Mouse (Mus musculus) liver, embryonic 16.5 days (tissue): ENCODE data around the gene Gm973. TPM values are rescaled to one million over a fixed set of nuclear protein-coding genes. Genes with fewer than 3 reads are reported as not detected.

Experiments
- ATAC-seq: fragments of 200-750 bp; cut with Nextera tagmentation; 2 replicates; pipeline ENCODE4 v1.8.0; 2017; ENCODE audit warnings: low read depth, mild to moderate bottlenecking, moderate number of reproducible peaks, moderate library complexity
- H3K27ac ChIP-seq: fragments of 300-500 bp; sonication (generic); 2 replicates; pipeline ENCODE4 v1.5.1; 2014; ENCODE audit warnings: mild to moderate bottlenecking, low read length
- H3K27me3 ChIP-seq: fragments of 300-500 bp; sonication (generic); 2 replicates; pipeline ENCODE4 v1.6.1; 2014; ENCODE audit warnings: low read depth, low read length, mixed read lengths; ENCODE audit not compliant: control insufficient read depth, insufficient read depth
- H3K36me3 ChIP-seq: fragments of 300-500 bp; sonication (generic); 2 replicates; pipeline ENCODE4 v1.6.1; 2014; ENCODE audit warnings: mild to moderate bottlenecking; ENCODE audit not compliant: control insufficient read depth, insufficient read depth
- H3K4me1 ChIP-seq: fragments of 300-500 bp; sonication (generic); 2 replicates; pipeline ENCODE4 v1.6.1; 2014; ENCODE audit warnings: low read depth, low read length, mixed read lengths; ENCODE audit not compliant: control insufficient read depth
- H3K4me2 ChIP-seq: fragments of 300-500 bp; sonication (generic); 2 replicates; pipeline ENCODE4 v1.6.1; 2014; ENCODE audit warnings: low read depth, low read length, mixed read lengths
- H3K4me3 ChIP-seq: fragments of 300-500 bp; sonication (generic); 2 replicates; pipeline ENCODE4 v1.5.1; 2014; ENCODE audit warnings: low read depth, mild to moderate bottlenecking, low read length
- H3K9ac ChIP-seq: fragments of 300-500 bp; sonication (generic); 2 replicates; pipeline ENCODE4 v1.6.1; 2014; ENCODE audit warnings: low read depth, low read length
- H3K9me3 ChIP-seq: fragments of 300-500 bp; sonication (generic); replicated peaks from 2 replicates; pipeline ENCODE4 v1.6.1; 2016; ENCODE audit warnings: low read length; ENCODE audit not compliant: control insufficient read depth
- WGBS: fragments of 180-500 bp; shearing (Covaris S2); extraction: QIAGEN DNeasy Blood & Tissue Kit; methylation state at CpG from one replicate; pipeline ENCODE4 v1.1.7; 2014; ENCODE audit not compliant: insufficient replicate concordance; 5-methylcytosine and 5-hydroxymethylcytosine counted together
- polyA plus RNA-seq: library from polyadenylated mRNA; unstranded; fragments of >200 nt; fragmentation: Nextera tagmentation; extraction: Ambion mirVana; gene quantifications from 2 replicates; pipeline ENCODE4 v1.2.1, GENCODE M21; 2015

The Gm973 gene
- polyA plus RNA-seq, 1 experiment from 2014 or later: not detected

GRCm38 (mm10) chr1:59580880-59581279 is 64.8 kb downstream of the Gm973 start:
- no peak overlapping the region for H3K4me2 ChIP-seq
- no peak overlapping the region for H3K4me3 ChIP-seq
- no peak overlapping the region for H3K27ac ChIP-seq
- ATAC-seq: no peak
- 54% methylated on average over 3 of the region's 3 CpGs for WGBS
- no peaks in the 10 kb centered on the region for H3K4me1 ChIP-seq
- no peaks in the 10 kb centered on the region for H3K27me3 ChIP-seq
- H3K36me3 ChIP-seq: no peaks in the 10 kb centered on the region
- H3K9ac ChIP-seq: no peak overlapping the region
- no peaks in the 10 kb centered on the region for H3K9me3 ChIP-seq

DNA sequence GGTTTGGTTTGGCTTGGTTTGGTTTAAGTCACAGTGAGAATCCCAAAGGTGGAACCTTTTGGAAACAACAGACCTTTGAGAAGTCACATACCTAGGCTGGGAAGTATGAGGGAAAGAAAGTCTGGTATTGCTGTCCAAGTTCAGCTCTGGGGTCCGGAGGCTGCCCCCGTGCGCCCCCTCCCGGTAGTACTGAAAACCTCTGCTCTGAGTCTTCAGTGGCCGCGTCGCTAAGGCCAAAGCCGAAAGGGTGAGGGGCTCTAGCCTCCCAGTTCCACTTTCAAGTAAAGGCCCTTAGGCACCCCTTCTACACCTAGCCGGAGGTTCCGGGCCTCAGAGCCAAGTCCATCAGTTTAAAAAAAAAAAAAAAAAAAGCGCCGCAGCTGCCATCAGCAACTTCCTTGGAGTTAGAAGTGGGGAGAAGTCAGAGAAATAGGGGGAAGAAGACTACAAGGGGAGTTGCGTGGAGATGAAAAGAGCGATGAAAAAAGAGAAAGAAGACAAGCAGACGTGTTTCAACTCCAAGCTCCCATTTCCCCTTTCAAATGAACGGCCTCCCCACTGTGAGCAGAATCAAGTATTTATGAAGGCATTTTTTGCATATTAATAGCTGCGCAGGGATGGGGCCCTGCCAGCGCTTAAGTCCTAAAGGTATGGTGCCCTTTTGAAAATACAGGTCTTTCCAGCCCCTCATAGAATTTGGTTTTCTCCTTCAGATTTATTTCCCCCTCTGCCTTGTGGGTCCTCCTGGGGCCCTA is 68.8 kb downstream of the Gm973 start:
- H3K4me3 ChIP-seq: no peak overlapping the region
- no peaks in the 10 kb centered on the region for H3K27me3 ChIP-seq
- no peaks in the 10 kb centered on the region for H3K4me1 ChIP-seq
- whole genome bisulfite sequencing: 17% methylated on average over 18 of the region's 18 CpGs
- no peak for ATAC-seq
- no peak overlapping the region for H3K27ac ChIP-seq
- peak overlapping the region; percentile 43 for H3K4me2 ChIP-seq
- no peaks in the 10 kb centered on the region for H3K9me3 ChIP-seq
- H3K36me3 ChIP-seq: no peaks in the 10 kb centered on the region
- no peak overlapping the region for H3K9ac ChIP-seq

GRCm38 (mm10) chr1:59589271-59589670 is 73.2 kb downstream of the Gm973 start:
- Histone ChIP-seq H3K27ac (no peak overlapping the region), H3K4me3 (no peak overlapping the region), H3K9ac (no peak overlapping the region), H3K4me1 (no peaks in the 10 kb centered on the region), H3K4me2 (no peak overlapping the region), H3K9me3 (no peaks in the 10 kb centered on the region), H3K36me3 (no peaks in the 10 kb centered on the region), H3K27me3 (no peaks in the 10 kb centered on the region; the same call in 1 of the 2 replicates)
- ATAC-seq: no peak
- 57% methylated on average over 1 of the region's 1 CpGs for WGBS

DNA sequence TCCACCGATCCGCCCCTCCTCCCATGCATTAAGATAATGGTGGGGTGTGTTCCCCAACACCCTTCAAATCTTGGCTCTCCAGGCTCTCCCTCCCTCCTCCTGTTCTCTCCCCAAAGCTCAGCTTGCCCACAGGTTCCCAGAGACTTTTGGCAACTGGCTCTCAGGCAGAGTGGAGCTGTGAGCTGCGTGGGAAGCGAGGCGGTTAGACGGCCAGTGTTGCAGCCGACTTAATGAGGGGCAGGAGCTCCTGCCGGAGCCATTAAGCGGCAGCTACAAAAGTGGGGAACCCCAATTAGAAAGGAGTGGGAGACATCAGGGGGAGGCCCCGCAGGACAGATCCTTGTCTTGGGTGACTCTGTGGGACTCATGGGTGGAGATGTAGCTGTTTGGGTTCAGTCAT is 76.3 kb downstream of the Gm973 start:
- ATAC-seq: no peak
- H3K9me3 ChIP-seq: no peaks in the 10 kb centered on the region
- 0 out of 2 replicates have a peak overlapping the region, but pooled peaks have one; percentile 17 for H3K4me3 ChIP-seq
- no peak overlapping the region for H3K27ac ChIP-seq
- WGBS: 29% methylated on average over 10 of the region's 10 CpGs
- H3K9ac ChIP-seq: no peak overlapping the region
- no peaks in the 10 kb centered on the region for H3K4me1 ChIP-seq
- H3K36me3 ChIP-seq: no peaks in the 10 kb centered on the region
- H3K4me2 ChIP-seq: peak overlapping the region; percentile 11; the same call in 1 of the 2 replicates
- no peaks in the 10 kb centered on the region; the same call in 1 of the 2 replicates for H3K27me3 ChIP-seq

- no peak overlapping the region for H3K27ac ChIP-seq
- no peak for ATAC-seq
- H3K36me3 ChIP-seq: no peaks in the 10 kb centered on the region
- no peak overlapping the region for H3K4me3 ChIP-seq
- 34% methylated on average over 12 of the region's 12 CpGs for WGBS
- no peaks in the 10 kb centered on the region; the same call in 1 of the 2 replicates for H3K27me3 ChIP-seq
- H3K4me1 ChIP-seq: no peaks in the 10 kb centered on the region
- no peaks in the 10 kb centered on the region for H3K9me3 ChIP-seq
- no peak overlapping the region for H3K9ac ChIP-seq
- H3K4me2 ChIP-seq: peak overlapping the region; percentile 11; the same call in 1 of the 2 replicates
Measured at GRCm38 (mm10) chr1:59592876-59593275, 76.8 kb downstream of the Gm973 start.

- WGBS: 32% methylated on average over 2 of the region's 2 CpGs
Measured at GRCm38 (mm10) chr1:59593622-59594035, 77.6 kb downstream of the Gm973 start.

DNA sequence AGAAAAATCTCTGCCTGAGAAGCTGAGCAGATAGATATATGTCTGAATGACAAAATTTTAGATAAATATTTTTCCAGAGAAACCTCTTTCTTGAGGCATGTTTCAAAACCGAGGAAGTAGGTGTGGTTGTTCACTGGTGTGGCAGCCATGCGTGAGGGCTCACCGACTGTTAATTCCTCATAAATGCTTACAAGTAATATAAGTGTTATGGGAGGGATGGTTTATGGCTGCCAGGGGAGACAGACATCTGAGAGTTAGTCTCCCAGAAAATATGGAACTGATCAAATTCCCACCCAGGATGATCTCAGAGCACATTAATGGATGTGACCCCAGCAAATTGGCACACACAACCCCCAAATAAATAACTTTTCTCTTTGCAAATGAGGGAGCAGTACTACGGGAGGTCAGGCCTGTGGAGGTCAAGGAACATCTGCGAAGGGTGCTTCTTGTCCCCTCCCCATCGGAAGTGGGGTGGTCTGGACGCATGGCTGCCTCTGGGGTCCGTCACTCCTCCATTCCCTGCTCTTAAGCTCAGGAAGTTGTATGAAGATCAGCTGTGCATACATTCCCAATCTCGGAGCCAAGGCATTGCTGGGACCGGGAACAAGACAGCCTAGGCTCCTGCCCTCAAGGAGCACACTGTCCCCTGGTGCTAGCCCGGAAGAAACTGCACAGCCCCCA is 78.7 kb downstream of the Gm973 start:
- Histone ChIP-seq H3K27ac (no peak overlapping the region), H3K4me2 (no peak overlapping the region), H3K4me3 (no peak overlapping the region), H3K27me3 (no peaks in the 10 kb centered on the region; the same call in 1 of the 2 replicates), H3K9ac (no peak overlapping the region), H3K4me1 (no peaks in the 10 kb centered on the region), H3K36me3 (no peaks in the 10 kb centered on the region), H3K9me3 (no peaks in the 10 kb centered on the region)
- 70% methylated on average over 11 of the region's 11 CpGs for WGBS
- no peak for ATAC-seq

More at GRCm38 (mm10) chr1:59593622-59594035, 77.6 kb downstream of the Gm973 start:
- Histone ChIP-seq H3K27me3 (no peaks in the 10 kb centered on the region; the same call in 1 of the 2 replicates), H3K9me3 (no peaks in the 10 kb centered on the region), H3K4me3 (no peak overlapping the region), H3K27ac (no peak overlapping the region), H3K4me2 (no peak overlapping the region), H3K4me1 (no peaks in the 10 kb centered on the region), H3K36me3 (no peaks in the 10 kb centered on the region), H3K9ac (no peak overlapping the region)
- ATAC-seq: no peak

- ATAC-seq: no peak
- Histone ChIP-seq H3K9me3 (no peaks in the 10 kb centered on the region), H3K4me3 (no peak overlapping the region), H3K4me1 (no peaks in the 10 kb centered on the region), H3K9ac (no peak overlapping the region), H3K36me3 (no peaks in the 10 kb centered on the region), H3K4me2 (no peak overlapping the region), H3K27ac (no peak overlapping the region), H3K27me3 (no peaks in the 10 kb centered on the region; the same call in 1 of the 2 replicates)
- 53% methylated on average over 9 of the region's 9 CpGs for WGBS
Measured at GRCm38 (mm10) chr1:59595609-59596008, 79.5 kb downstream of the Gm973 start.
